ENCODE assay signal across 9 mouse cellular contexts in genomic region chr16:58476363-58476762, GRCm38 (mm10). TPM values are rescaled to one million over a fixed set of nuclear protein-coding genes. Genes with fewer than 3 reads are reported as not detected.
DNase-seq lines count a peak whose midpoint lies in the region; ATAC-seq and TF ChIP-seq lines count a peak whose summit lies in the region.
"Had no signal": no experiment of that assay in that cellular context is flagged by ENCODE, and none has a peak within 500 bp of the region (broad histone marks: within the 10 kb centered on the region; RNA-seq: fewer than 3 reads in every experiment).

No protein-coding gene starts in this region.

- ATAC-seq in heart, embryonic 15.5 days (replicated peaks; ENCODE audit: insufficient number of reproducible peaks, insufficient read depth, low FRiP score, low read depth) = no peak
- ATAC-seq in liver, embryonic 13.5 days (ENCODE audit: low read depth) = peak; percentile 35; the same call in 1 of the 2 replicates
- peak; percentile 81 for ATAC-seq in stomach, postnatal 0 days (ENCODE audit: low FRiP score, low TSS enrichment)
- ATAC-seq in monocyte, adult 5-6 weeks (replicated peaks; ENCODE audit: insufficient number of reproducible peaks, low FRiP score, low TSS enrichment, poor library complexity, severe bottlenecking) = no peak

- peak overlapping the region; percentile 68 for H3K27ac ChIP-seq in heart, embryonic 15.5 days
- peak overlapping the region; percentile 67 for H3K27ac ChIP-seq in liver, embryonic 13.5 days
- H3K27ac ChIP-seq in stomach, postnatal 0 days (replicated peaks) = peak overlapping the region; percentile 71
- H3K27ac ChIP-seq: neural tube, embryonic 12.5 days had no signal

- H3K4me1 ChIP-seq in heart, embryonic 15.5 days (replicated peaks) = peaks cover 17% of the 10 kb centered on the region
- peaks cover 30% of the 10 kb centered on the region for H3K4me1 ChIP-seq in liver, embryonic 13.5 days (replicated peaks)
- H3K4me1 ChIP-seq in stomach, postnatal 0 days (replicated peaks; ENCODE audit: control insufficient read depth, insufficient read depth) = no peaks in the 10 kb centered on the region
- H3K4me1 ChIP-seq: neural tube, embryonic 12.5 days had no signal

- H3K9ac ChIP-seq in heart, embryonic 15.5 days = no peak overlapping the region
- no peak overlapping the region for H3K9ac ChIP-seq in liver, embryonic 13.5 days
- H3K9ac ChIP-seq in stomach, postnatal 0 days (ENCODE audit: low read length) = no peak overlapping the region
- H3K9ac ChIP-seq: neural tube, embryonic 12.5 days had no signal

- H3K9me3 ChIP-seq in heart, embryonic 15.5 days (replicated peaks) = no peaks in the 10 kb centered on the region
- H3K9me3 ChIP-seq in liver, embryonic 13.5 days (replicated peaks) = no peaks in the 10 kb centered on the region; the same call in 1 of the 2 replicates
- H3K9me3 ChIP-seq in stomach, postnatal 0 days (ENCODE audit: control insufficient read depth, low read length) = no peaks in the 10 kb centered on the region

- TF ChIP-seq CTCF in stomach, postnatal 0 days (IDR thresholded peaks at IDR 0.05; ENCODE audit: low read depth) = no peak

- H3K4me2 ChIP-seq in heart, embryonic 15.5 days = no peak overlapping the region
- H3K4me2 ChIP-seq in liver, embryonic 13.5 days = no peak overlapping the region
- H3K4me2 ChIP-seq in stomach, postnatal 0 days (replicated peaks; ENCODE audit: low read depth) = no peak overlapping the region
- H3K4me2 ChIP-seq: neural tube, embryonic 12.5 days had no signal

- DNase-seq in spleen, postnatal 36 days (ENCODE audit: low spot score in 2 of 2) = peak; percentile 53 to 60
- no peak for DNase-seq in spleen, postnatal 10 days (ENCODE audit: low spot score in 2 of 2)
- DNase-seq in liver, embryonic 13.5 days = no peak
- DNase-seq in stomach, postnatal 0 days (ENCODE audit: low spot score) = peak; percentile 34
- DNase-seq in T-cell, adult 2 months (ENCODE audit: low spot score) = no peak
- no peak for DNase-seq in spleen, postnatal 14 days (ENCODE audit: low spot score in 2 of 2)

- H3K27me3 ChIP-seq in heart, embryonic 15.5 days = no peaks in the 10 kb centered on the region
- H3K27me3 ChIP-seq in liver, embryonic 13.5 days = no peaks in the 10 kb centered on the region
- no peaks in the 10 kb centered on the region for H3K27me3 ChIP-seq in stomach, postnatal 0 days (ENCODE audit: control insufficient read depth, insufficient read depth, low read length)
- H3K27me3 ChIP-seq: neural tube, embryonic 12.5 days had no signal

- peaks cover 36% of the 10 kb centered on the region for H3K36me3 ChIP-seq in heart, embryonic 15.5 days
- peaks cover 85% of the 10 kb centered on the region for H3K36me3 ChIP-seq in liver, embryonic 13.5 days
- 0 out of 2 replicates have a peak, but pooled peaks cover 13% of the 10 kb centered on the region for H3K36me3 ChIP-seq in stomach, postnatal 0 days (ENCODE audit: control insufficient read depth, insufficient read depth, low read length)

- H3K4me3 ChIP-seq in heart, embryonic 15.5 days = no peak overlapping the region
- H3K4me3 ChIP-seq in liver, embryonic 13.5 days (replicated peaks) = no peak overlapping the region
- no peak overlapping the region for H3K4me3 ChIP-seq in stomach, postnatal 0 days (ENCODE audit: low read depth, low read length)
- H3K4me3 ChIP-seq: neural tube, embryonic 12.5 days had no signal

- TF ChIP-seq EP300 in stomach, postnatal 0 days (optimal IDR thresholded peaks at IDR 0.05) = no peak

- WGBS in heart, embryonic 15.5 days = 39% methylated on average over 2 of the region's 2 CpGs
- WGBS in liver, embryonic 13.5 days (ENCODE audit: insufficient replicate concordance) = 66% methylated on average over 2 of the region's 2 CpGs
- WGBS in stomach, postnatal 0 days = 29% methylated on average over 2 of the region's 2 CpGs

RNA-seq across cellular contexts. Expression of gene St3gal6, which starts 47.7 kb away (rescaled TPM):
- polyA plus RNA-seq in heart, embryonic 15.5 days (2015; fragmentation: Nextera tagmentation; extraction: Ambion mirVana) = 16.5 and 17.5 TPM in 2 replicates
- polyA plus RNA-seq in liver, embryonic 13.5 days (2015; fragmentation: Nextera tagmentation; extraction: Ambion mirVana) = 43.5 and 47.6 TPM in 2 replicates
- 7.1 and 8.0 TPM in 2 replicates for polyA plus RNA-seq in stomach, postnatal 0 days (2015; fragmentation: Nextera tagmentation; extraction: Ambion mirVana)
- 43.7 to 77.1 TPM (median 49.8 TPM) in 3 replicates for total RNA-seq in monocyte, adult 5-6 weeks (2017)

Comparison
In these comparisons a context has a peak if more than half of its experiments do, and no peak if none do; other contexts are left out.
1. DNase-seq: peak in spleen, postnatal 36 days (2 of 2) and stomach, postnatal 0 days (single experiment); none in spleen, postnatal 10 days (0 of 2), liver, embryonic 13.5 days (single experiment), T-cell, adult 2 months (single experiment) and spleen, postnatal 14 days (0 of 2).
2. ATAC-seq: peak in liver, embryonic 13.5 days (single experiment) and stomach, postnatal 0 days (single experiment); none in heart, embryonic 15.5 days (single experiment) and monocyte, adult 5-6 weeks (single experiment).
3. Peak in every context shown above with its lines, with median percentiles within 50 percentile points of each other: H3K27ac ChIP-seq.